Mouse (Mus musculus) left cerebral cortex, postnatal 4 days (tissue): ENCODE results near the gene Evi5l. TPM values are rescaled to one million over a fixed set of nuclear protein-coding genes. Genes with fewer than 3 reads are reported as not detected.

Source experiments
- DNase-seq: peaks from one replicate; pipeline ENCODE4 v3.0.0-alpha.2; 2022
- intact Hi-C: fragments of 180-260 bp; cut with DNase I; formaldehyde crosslinking; loops from one replicate; pipeline ENCODE4 v1.15.1; 2025
- total RNA-seq, 2 experiments: library from RNA; stranded (reverse); gene quantifications; 2 replicates each; pipeline ENCODE4 v1.2.3; 2021

Gene Evi5l
- total RNA-seq: 100 to 1,000 TPM; 172 to 174 TPM

GRCm38 (mm10) chr8:4165852-4166751 is at the start of gene Evi5l:
Gene Evi5l, plus strand, starts transcription at chr8:4166567.
- DNase-seq: peak; percentile 99
- intact Hi-C loops: no loop called here

- no peak for DNase-seq
- intact Hi-C loops: no loop called here
These were observed 32.6 kb upstream of the Evi5l start, which contains the start of gene Cd209g for GRCm38 (mm10) chr8:4133798-4134197. Gene Cd209g, plus strand, starts transcription at chr8:4134098.

- DNase-seq: peak; percentile 76
- intact Hi-C loops: loop anchor here (5.0 kb wide), 1 partner anchor 447 kb away; no protein-coding TSS in a partner anchor
These were observed 26.4 kb upstream of the Evi5l start for GRCm38 (mm10) chr8:4139660-4140646.

- no peak for DNase-seq
- intact Hi-C loops: loop anchor here (5.0 kb wide), 1 partner anchor 446 kb away; no protein-coding TSS in a partner anchor
These were observed 24.6 kb upstream of the Evi5l start for GRCm38 (mm10) chr8:4141721-4142120.

- DNase-seq: no peak
- intact Hi-C loops: no loop called here
These were observed 19.1 kb upstream of the Evi5l start for GRCm38 (mm10) chr8:4147272-4147671.

GRCm38 (mm10) chr8:4154878-4155277 is 11.5 kb upstream of the Evi5l start:
- DNase-seq: no peak
- intact Hi-C loops: no loop called here

- DNase-seq: no peak
- intact Hi-C loops: no loop called here
These were observed 3.6 kb upstream of the Evi5l start for GRCm38 (mm10) chr8:4162786-4163185.

GRCm38 (mm10) chr8:4165176-4165851 is 1.1 kb upstream of the Evi5l start:
- DNase-seq: no peak
- intact Hi-C loops: no loop called here

GRCm38 (mm10) chr8:4166881-4167525 is 636 bp downstream of the Evi5l start:
- intact Hi-C loops: no loop called here

GRCm38 (mm10) chr8:4167918-4168317 is 1.6 kb downstream of the Evi5l start:
- intact Hi-C loops: no loop called here
- no peak for DNase-seq

More at GRCm38 (mm10) chr8:4166881-4167525, 636 bp downstream of the Evi5l start:
- no peak for DNase-seq

GRCm38 (mm10) chr8:4172486-4172885 is 6.1 kb downstream of the Evi5l start:
- no peak for DNase-seq
- intact Hi-C loops: no loop called here

- intact Hi-C loops: no loop called here
- no peak for DNase-seq
These were observed 7.7 kb downstream of the Evi5l start for GRCm38 (mm10) chr8:4174018-4174417.

GRCm38 (mm10) chr8:4183409-4183808 is 17.0 kb downstream of the Evi5l start:
- intact Hi-C loops: no loop called here

GRCm38 (mm10) chr8:4186151-4186550 is 19.8 kb downstream of the Evi5l start:
- intact Hi-C loops: no loop called here
- DNase-seq: no peak

More at GRCm38 (mm10) chr8:4183409-4183808, 17.0 kb downstream of the Evi5l start:
- DNase-seq: no peak

- no peak for DNase-seq
- intact Hi-C loops: no loop called here
These were observed 22.2 kb downstream of the Evi5l start for GRCm38 (mm10) chr8:4188605-4189004.

- no peak for DNase-seq
These were observed 22.8 kb downstream of the Evi5l start for GRCm38 (mm10) chr8:4189031-4189722.

GRCm38 (mm10) chr8:4192305-4192704 is 25.9 kb downstream of the Evi5l start:
- no peak for DNase-seq
- intact Hi-C loops: no loop called here

More at GRCm38 (mm10) chr8:4189031-4189722, 22.8 kb downstream of the Evi5l start:
- intact Hi-C loops: no loop called here

- intact Hi-C loops: no loop called here
These were observed 26.6 kb downstream of the Evi5l start for GRCm38 (mm10) chr8:4192807-4193587.

GRCm38 (mm10) chr8:4193588-4193894 is 27.2 kb downstream of the Evi5l start:
- intact Hi-C loops: no loop called here
- DNase-seq: no peak

More at GRCm38 (mm10) chr8:4192807-4193587, 26.6 kb downstream of the Evi5l start:
- peak; percentile 92 for DNase-seq
